Mouse (Mus musculus): ENCODE data around the gene Nrp1. TPM values are rescaled to one million over a fixed set of nuclear protein-coding genes. Genes with fewer than 3 reads are reported as not detected.
A peak's percentile ranks its signal among the peaks of the same experiment; 100 is the strongest.

Nrp1 gene
- total and polyA plus RNA-seq, 3 experiments, result 7.3 to 14.7 (median 11.9) TPM

GRCm38 (mm10) chr8:128516846-128517446, 158.5 kb downstream of the Nrp1 start:
- in situ Hi-C loops (cut with MboI; ENCODE audit: low pct_ligation_motif_present, low pct_unique_long_range_greater_than_20kb, low sequenced_read_pairs), result loop anchor here (10.0 to 25.0 kb wide), 2 partner anchors 138 to 1330 kb away; no protein-coding TSS in a partner anchor
- no peaks in the 10 kb centered on the region for H3K27me3 ChIP-seq (replicated peaks)
- dilution Hi-C loops (cut with MboI; ENCODE audit: extremely low pct_ligation_motif_present, extremely low pct_unique_long_range_greater_than_20kb, low sequenced_read_pairs), result no loop called here

GRCm38 (mm10) chr8:128517546-128518102, 159.2 kb downstream of the Nrp1 start:
- H3K36me3 ChIP-seq (replicated peaks in 1 of 2; ENCODE audit: control insufficient read depth in 1 of 2, insufficient read depth in 1 of 2, low read length in 1 of 2), result no peaks in the 10 kb centered on the region
- H3K4me1 ChIP-seq (ENCODE audit: control insufficient read depth in 1 of 2, insufficient read depth in 2 of 2), result peaks cover 12 to 46% of the 10 kb centered on the region in 2 experiments
- dilution Hi-C loops (cut with MboI; ENCODE audit: extremely low pct_ligation_motif_present, extremely low pct_unique_long_range_greater_than_20kb, low sequenced_read_pairs), result no loop called here
- no peaks in the 10 kb centered on the region for H3K9me3 ChIP-seq (replicated peaks; ENCODE audit: low read length)
- no peak overlapping the region for H3K9ac ChIP-seq (ENCODE audit: insufficient read depth, low read depth)
- H3K27ac ChIP-seq (ENCODE audit: insufficient read depth, low read depth), result peak overlapping the region; percentile 17; the same call in 1 of the 2 replicates
- H3K4me2 ChIP-seq (ENCODE audit: insufficient read depth, low read depth, poor library complexity, severe bottlenecking), result peak overlapping the region; percentile 18; the same call in 1 of the 2 replicates
- peak; percentile 69 for DNase-seq (ENCODE audit: extremely low read depth)
- no peak overlapping the region for H3K4me3 ChIP-seq (replicated peaks in 1 of 3; ENCODE audit: low read depth in 2 of 3, low read length in 2 of 3, poor library complexity in 1 of 3)
- no peaks in the 10 kb centered on the region for H3K27me3 ChIP-seq (replicated peaks)
- H3K79me2 ChIP-seq (replicated peaks; ENCODE audit: control insufficient read depth, extremely low read depth, insufficient read depth, poor library complexity, severe bottlenecking), result no peaks in the 10 kb centered on the region
- in situ Hi-C loops (cut with MboI; ENCODE audit: low pct_ligation_motif_present, low pct_unique_long_range_greater_than_20kb, low sequenced_read_pairs), result loop anchor here (10.0 to 25.0 kb wide), 2 partner anchors 137 to 1330 kb away; no protein-coding TSS in a partner anchor
- 0 out of 2 replicates have a peak, but pooled peaks have one; percentile 39 for TF ChIP-seq ELF1 (IDR thresholded peaks at IDR 0.05; ENCODE audit: low read depth, low read length)
- peak; percentile 87 for TF ChIP-seq RAD21 (IDR thresholded peaks at IDR 0.05; ENCODE audit: low read depth, low read length)
- TF ChIP-seq TCF12 (IDR thresholded peaks at IDR 0.05; ENCODE audit: low read depth, low read length), result no peak
- no peak for TF ChIP-seq GABPA (IDR thresholded peaks at IDR 0.05; ENCODE audit: insufficient replicate concordance, low read depth, low read length)
- TF ChIP-seq ZMIZ1 (IDR thresholded peaks at IDR 0.05; ENCODE audit: low read depth, low read length), result no peak
- no peak for TF ChIP-seq ZC3H11A (IDR thresholded peaks at IDR 0.05; ENCODE audit: low read depth, low read length)
- no peak; the same call in 1 of the 2 replicates for TF ChIP-seq NELFE (IDR thresholded peaks at IDR 0.05; ENCODE audit: low read depth, low read length)
- peak; percentile 24; the same call in 1 of the 2 replicates for TF ChIP-seq POLR2A (IDR thresholded peaks at IDR 0.05; ENCODE audit: low read depth, low read length)
- TF ChIP-seq TBP (conservative IDR thresholded peaks at IDR 0.05; ENCODE audit: low read depth, low read length), result no peak
- TF ChIP-seq KAT2A (IDR thresholded peaks at IDR 0.05; ENCODE audit: insufficient replicate concordance, low read length), result no peak
- TF ChIP-seq USF1 (IDR thresholded peaks at IDR 0.05; ENCODE audit: low read depth, low read length), result no peak
- peak; percentile 50; the same call in 1 of the 2 replicates for TF ChIP-seq IRF4 (IDR thresholded peaks at IDR 0.05; ENCODE audit: low read depth, low read length)
- no peak for TF ChIP-seq MYC (IDR thresholded peaks at IDR 0.05; ENCODE audit: low read depth, low read length)
- no peak for TF ChIP-seq PAX5 (IDR thresholded peaks at IDR 0.05; ENCODE audit: low read length)
- no peak for TF ChIP-seq E2F4 (IDR thresholded peaks at IDR 0.05; ENCODE audit: insufficient replicate concordance, low read depth, low read length)
- peak; percentile 81 for TF ChIP-seq MEF2A (IDR thresholded peaks at IDR 0.05; ENCODE audit: borderline replicate concordance, low read depth, low read length)
- TF ChIP-seq CHD1 (IDR thresholded peaks at IDR 0.05; ENCODE audit: low read depth, low read length), result no peak
- no peak for TF ChIP-seq MAFK (IDR thresholded peaks at IDR 0.05; ENCODE audit: insufficient replicate concordance, low read length)
- TF ChIP-seq MXI1 (IDR thresholded peaks at IDR 0.05; ENCODE audit: low read depth, low read length), result no peak
- no peak for TF ChIP-seq BHLHE40 (IDR thresholded peaks at IDR 0.05; ENCODE audit: low read depth, low read length)
- no peak for TF ChIP-seq HCFC1 (IDR thresholded peaks at IDR 0.05; ENCODE audit: low read depth, low read length)
- TF ChIP-seq SIN3A (IDR thresholded peaks at IDR 0.05; ENCODE audit: low read length), result no peak
- TF ChIP-seq SMC3 (IDR thresholded peaks at IDR 0.05; ENCODE audit: low read depth, low read length), result peak; percentile 74
- no peak for TF ChIP-seq POLR2AphosphoS2 (IDR thresholded peaks at IDR 0.05; ENCODE audit: low read depth, low read length)
- TF ChIP-seq JUND (conservative IDR thresholded peaks at IDR 0.05; ENCODE audit: low read depth, low read length), result no peak
- TF ChIP-seq CTCF (conservative IDR thresholded peaks at IDR 0.05 in 1 of 2, IDR thresholded peaks at IDR 0.05 in 1 of 2; ENCODE audit: low read depth in 2 of 2, low read length in 2 of 2), result peak; percentile 16 to 79; a peak in 2 of 4 replicates
- TF ChIP-seq MAZ (IDR thresholded peaks at IDR 0.05; ENCODE audit: low read depth, low read length), result no peak
- no peak for TF ChIP-seq MAX (IDR thresholded peaks at IDR 0.05; ENCODE audit: low read length)
- no peak for TF ChIP-seq ZKSCAN1 (IDR thresholded peaks at IDR 0.05; ENCODE audit: borderline replicate concordance, low read depth, low read length)
- no peak for TF ChIP-seq UBTF (IDR thresholded peaks at IDR 0.05; ENCODE audit: low read depth, low read length)

More at GRCm38 (mm10) chr8:128516846-128517446, 158.5 kb downstream of the Nrp1 start:
- Histone ChIP-seq H3K9ac (ENCODE audit: insufficient read depth, low read depth) (no peak overlapping the region), H3K36me3 (replicated peaks in 1 of 2; ENCODE audit: control insufficient read depth in 1 of 2, insufficient read depth in 1 of 2, low read length in 1 of 2) (no peaks in the 10 kb centered on the region), H3K79me2 (replicated peaks; ENCODE audit: control insufficient read depth, extremely low read depth, insufficient read depth, poor library complexity, severe bottlenecking) (no peaks in the 10 kb centered on the region), H3K4me1 (ENCODE audit: control insufficient read depth in 1 of 2, insufficient read depth in 2 of 2) (peaks cover 12 to 46% of the 10 kb centered on the region in 2 experiments), H3K9me3 (replicated peaks; ENCODE audit: low read length) (no peaks in the 10 kb centered on the region), H3K27ac (ENCODE audit: insufficient read depth, low read depth) (no peak overlapping the region), H3K4me3 (replicated peaks in 1 of 3; ENCODE audit: low read depth in 2 of 3, low read length in 2 of 3, poor library complexity in 1 of 3) (no peak overlapping the region), H3K4me2 (ENCODE audit: insufficient read depth, low read depth, poor library complexity, severe bottlenecking) (peak overlapping the region; percentile 18; the same call in 1 of the 2 replicates)
- no peak for DNase-seq (ENCODE audit: extremely low read depth)
- TF ChIP-seq UBTF (IDR thresholded peaks at IDR 0.05; ENCODE audit: low read depth, low read length) (no peak), USF1 (IDR thresholded peaks at IDR 0.05; ENCODE audit: low read depth, low read length) (peak; percentile 45), RCOR1 (conservative IDR thresholded peaks at IDR 0.05; ENCODE audit: low read depth, low read length) (no peak), USF2 (conservative IDR thresholded peaks at IDR 0.05; ENCODE audit: low read depth, low read length) (peak; percentile 41), ETS1 (conservative IDR thresholded peaks at IDR 0.05; ENCODE audit: low read depth, low read length) (no peak)

All from CH12.LX (cell line).